25 mouse cellular contexts compared by ENCODE assay signal in genomic region chr3:26246564-26246963, GRCm38 (mm10).
"Had no signal": no experiment of that assay in that cellular context is flagged by ENCODE, and none has a peak within 500 bp of the region (broad histone marks: within the 10 kb centered on the region; RNA-seq: fewer than 3 reads in every experiment).

No protein-coding gene starts in this region.

- H3K9me3 ChIP-seq: heart, embryonic 13.5 days; heart, embryonic 15.5 days; hindbrain, embryonic 13.5 days; hindbrain, embryonic 15.5 days; kidney, embryonic 15.5 days; limb, embryonic 13.5 days; limb, embryonic 15.5 days; liver, embryonic 12.5 days had no signal

- ATAC-seq: hindbrain, postnatal 0 days; intestine, embryonic 16.5 days; liver, embryonic 12.5 days had no signal

- H3K27ac ChIP-seq: heart, adult 2 months; heart, embryonic 13.5 days; heart, embryonic 15.5 days; hindbrain, embryonic 13.5 days; hindbrain, embryonic 15.5 days; hindbrain, postnatal 0 days; kidney, embryonic 15.5 days; kidney, postnatal 0 days; limb, embryonic 13.5 days; limb, embryonic 15.5 days; liver, embryonic 12.5 days; liver, embryonic 14.5 days had no signal

- H3K9ac ChIP-seq: heart, embryonic 13.5 days; heart, embryonic 15.5 days; hindbrain, embryonic 13.5 days; hindbrain, embryonic 15.5 days; kidney, embryonic 15.5 days; limb, embryonic 13.5 days; limb, embryonic 15.5 days; liver, embryonic 12.5 days; liver, embryonic 14.5 days had no signal

- H3K27me3 ChIP-seq: heart, embryonic 13.5 days; heart, embryonic 15.5 days; hindbrain, embryonic 13.5 days; hindbrain, embryonic 15.5 days; kidney, embryonic 15.5 days; limb, embryonic 13.5 days; limb, embryonic 15.5 days; liver, embryonic 12.5 days had no signal

- H3K36me3 ChIP-seq: heart, embryonic 13.5 days; heart, embryonic 15.5 days; hindbrain, embryonic 13.5 days; hindbrain, embryonic 15.5 days; kidney, embryonic 15.5 days; limb, embryonic 13.5 days; limb, embryonic 15.5 days; liver, embryonic 12.5 days had no signal

- H3K4me1 ChIP-seq: heart, embryonic 13.5 days; heart, embryonic 15.5 days; hindbrain, embryonic 13.5 days; hindbrain, embryonic 15.5 days; kidney, embryonic 15.5 days; limb, embryonic 13.5 days; limb, embryonic 15.5 days; liver, embryonic 12.5 days had no signal

- H3K4me2 ChIP-seq: heart, embryonic 11.5 days; heart, embryonic 13.5 days; heart, embryonic 15.5 days; hindbrain, embryonic 13.5 days; hindbrain, embryonic 15.5 days; kidney, embryonic 15.5 days; limb, embryonic 13.5 days; limb, embryonic 15.5 days; liver, embryonic 12.5 days had no signal

- DNase-seq: gastrocnemius, postnatal 14 days; gastrocnemius, postnatal 36 days; heart, adult 11 months; heart, adult 2 months; heart, postnatal 14 days; heart, postnatal 36 days; kidney, adult 11 months; kidney, adult 2 months; kidney, adult 9 months; kidney, postnatal 14 days; kidney, postnatal 36 days; left cerebral cortex, postnatal 4 days had no signal

- H3K4me3 ChIP-seq: heart, adult 2 months; heart, embryonic 13.5 days; heart, embryonic 15.5 days; hindbrain, embryonic 13.5 days; hindbrain, embryonic 15.5 days; kidney, embryonic 15.5 days; limb, embryonic 13.5 days; limb, embryonic 15.5 days; liver, embryonic 12.5 days had no signal
